Mouse (Mus musculus) cerebellum, adult 9-11 months (tissue): ENCODE measurements around the gene Dnah7c.

Experiments
- DNase-seq: peaks from one replicate; pipeline ENCODE4 v3.0.0; 2022

Gene Dnah7c

DNA sequence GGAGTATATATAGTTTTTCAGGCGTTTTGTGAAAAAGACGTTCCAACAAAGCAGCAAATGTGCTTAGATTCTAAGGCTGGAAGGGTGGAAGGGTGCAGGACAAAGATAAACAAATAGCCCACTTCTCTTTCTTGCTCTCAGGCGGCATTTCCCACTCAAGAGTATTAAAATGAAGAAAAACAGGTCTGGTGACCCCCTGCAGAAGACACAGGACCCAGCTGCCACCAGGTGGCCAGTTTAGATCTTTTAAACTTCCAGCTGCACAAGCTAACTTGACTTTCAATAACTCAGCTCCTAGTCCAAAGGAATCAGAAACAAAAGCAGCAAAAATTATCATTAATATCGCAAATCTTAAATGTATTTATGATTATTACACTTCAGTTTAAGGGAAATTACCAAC is 431.1 kb downstream of the Dnah7c start:
- no peak for DNase-seq
